Mouse (Mus musculus): ENCODE measurements around the gene 4931409K22Rik. TPM values are rescaled to one million over a fixed set of nuclear protein-coding genes. Genes with fewer than 3 reads are reported as not detected.
"Not testable (repeated sequence)": the region's sequence is repeated elsewhere in the genome, so short reads cannot be mapped to it uniquely, and the experiment has no call there.

4931409K22Rik gene
- polyA plus RNA-seq, 1 experiment from 2014 or later: 0.26 TPM

GRCm38 (mm10) chr5:24587200-24587577 is 30.6 kb upstream of the 4931409K22Rik start:
- no peaks in the 10 kb centered on the region for H3K9me3 ChIP-seq (ENCODE audit: control insufficient read depth, low read length)
- 28% methylated on average over 4 of the region's 4 CpGs for WGBS
- peak overlapping the region; percentile 64 for H3K4me3 ChIP-seq (ENCODE audit: low read length)
- no peak overlapping the region; the same call in 1 of the 2 replicates for H3K27ac ChIP-seq (ENCODE audit: low read depth, low read length)
- H3K36me3 ChIP-seq (ENCODE audit: control insufficient read depth, insufficient read depth, low read length): peaks cover 32% of the 10 kb centered on the region; the same call in 1 of the 2 replicates
- H3K9ac ChIP-seq (ENCODE audit: low read depth, low read length): peak overlapping the region; percentile 73
- H3K27me3 ChIP-seq (ENCODE audit: control insufficient read depth, insufficient read depth, low read length): no peaks in the 10 kb centered on the region
- no peak for ATAC-seq (ENCODE audit: low FRiP score, low TSS enrichment)
- H3K4me1 ChIP-seq (ENCODE audit: control insufficient read depth, insufficient read depth, low read length): peaks cover 25% of the 10 kb centered on the region
- peak overlapping the region; percentile 75 for H3K4me2 ChIP-seq (replicated peaks; ENCODE audit: low read depth, low read length)

GRCm38 (mm10) chr5:24586547-24587199 is 30.1 kb upstream of the 4931409K22Rik start, which contains the start of gene Chpf2:
Gene Chpf2 (plus strand): TSS chr5:24586741.
- H3K27ac ChIP-seq (ENCODE audit: low read depth, low read length): no peak within 1 kb of the TSS; the same call in 1 of the 2 replicates
- ATAC-seq (ENCODE audit: low FRiP score, low TSS enrichment): peak; percentile 91

GRCm38 (mm10) chr5:24586106-24586505 is 29.5 kb upstream of the 4931409K22Rik start:
- 9% methylated on average over 8 of the region's 8 CpGs for WGBS
- Histone ChIP-seq H3K9ac (ENCODE audit: low read depth, low read length) (peak overlapping the region; percentile 73), H3K36me3 (ENCODE audit: control insufficient read depth, insufficient read depth, low read length) (peaks cover 22% of the 10 kb centered on the region; the same call in 1 of the 2 replicates), H3K9me3 (ENCODE audit: control insufficient read depth, low read length) (no peaks in the 10 kb centered on the region), H3K4me3 (ENCODE audit: low read length) (peak overlapping the region; percentile 64), H3K4me1 (ENCODE audit: control insufficient read depth, insufficient read depth, low read length) (peaks cover 15% of the 10 kb centered on the region), H3K27ac (ENCODE audit: low read depth, low read length) (no peak overlapping the region), H3K27me3 (ENCODE audit: control insufficient read depth, insufficient read depth, low read length) (no peaks in the 10 kb centered on the region), H3K4me2 (replicated peaks; ENCODE audit: low read depth, low read length) (peak overlapping the region; percentile 75)
- no peak for ATAC-seq (ENCODE audit: low FRiP score, low TSS enrichment)

More at GRCm38 (mm10) chr5:24586547-24587199, 30.1 kb upstream of the 4931409K22Rik start, which contains the start of gene Chpf2:
- Histone ChIP-seq H3K9me3 (ENCODE audit: control insufficient read depth, low read length) (no peaks in the 10 kb centered on the region), H3K4me1 (ENCODE audit: control insufficient read depth, insufficient read depth, low read length) (peaks cover 20% of the 10 kb centered on the region), H3K9ac (ENCODE audit: low read depth, low read length) (peak within 1 kb of the TSS; percentile 73), H3K4me3 (ENCODE audit: low read length) (peak within 1 kb of the TSS; percentile 64), H3K36me3 (ENCODE audit: control insufficient read depth, insufficient read depth, low read length) (peaks cover 27% of the 10 kb centered on the region; the same call in 1 of the 2 replicates), H3K27me3 (ENCODE audit: control insufficient read depth, insufficient read depth, low read length) (no peaks in the 10 kb centered on the region), H3K4me2 (replicated peaks; ENCODE audit: low read depth, low read length) (peak within 1 kb of the TSS; percentile 75)
- WGBS: under 1% methylated on average over 43 of the region's 43 CpGs

- Histone ChIP-seq H3K4me3 (ENCODE audit: low read length) (peak overlapping the region; percentile 48), H3K27me3 (ENCODE audit: control insufficient read depth, insufficient read depth, low read length) (no peaks in the 10 kb centered on the region), H3K9me3 (ENCODE audit: control insufficient read depth, low read length) (no peaks in the 10 kb centered on the region), H3K4me2 (replicated peaks; ENCODE audit: low read depth, low read length) (peak overlapping the region; percentile 62), H3K36me3 (ENCODE audit: control insufficient read depth, insufficient read depth, low read length) (peaks cover 21% of the 10 kb centered on the region), H3K27ac (ENCODE audit: low read depth, low read length) (peak overlapping the region; percentile 81), H3K9ac (ENCODE audit: low read depth, low read length) (peak overlapping the region; percentile 63; the same call in 1 of the 2 replicates), H3K4me1 (ENCODE audit: control insufficient read depth, insufficient read depth, low read length) (peaks cover 12% of the 10 kb centered on the region; the same call in 1 of the 2 replicates)
- 69% methylated on average over 6 of the region's 6 CpGs for WGBS
- ATAC-seq (ENCODE audit: low FRiP score, low TSS enrichment): no peak
These were observed 21.7 kb upstream of the 4931409K22Rik start for GRCm38 (mm10) chr5:24578109-24578963.

GRCm38 (mm10) chr5:24577183-24577929 is 20.7 kb upstream of the 4931409K22Rik start, which contains the start of gene Abcf2:
Gene Abcf2 (minus strand): TSS chr5:24577467.
- ATAC-seq (ENCODE audit: low FRiP score, low TSS enrichment): peak; percentile 98
- Histone ChIP-seq H3K4me3 (ENCODE audit: low read length) (peak within 1 kb of the TSS; percentile 73), H3K9me3 (ENCODE audit: control insufficient read depth, low read length) (no peaks in the 10 kb centered on the region), H3K27me3 (ENCODE audit: control insufficient read depth, insufficient read depth, low read length) (no peaks in the 10 kb centered on the region), H3K4me2 (replicated peaks; ENCODE audit: low read depth, low read length) (peak within 1 kb of the TSS; percentile 66), H3K4me1 (ENCODE audit: control insufficient read depth, insufficient read depth, low read length) (peaks cover 12% of the 10 kb centered on the region; the same call in 1 of the 2 replicates), H3K27ac (ENCODE audit: low read depth, low read length) (peak within 1 kb of the TSS; percentile 81), H3K9ac (ENCODE audit: low read depth, low read length) (peak within 1 kb of the TSS; percentile 81), H3K36me3 (ENCODE audit: control insufficient read depth, insufficient read depth, low read length) (peaks cover 31% of the 10 kb centered on the region)
- WGBS: under 1% methylated on average over 48 of the region's 48 CpGs

GRCm38 (mm10) chr5:24576801-24577182 is 20.2 kb upstream of the 4931409K22Rik start:
- Histone ChIP-seq H3K4me1 (ENCODE audit: control insufficient read depth, insufficient read depth, low read length) (peaks cover 12% of the 10 kb centered on the region; the same call in 1 of the 2 replicates), H3K4me3 (ENCODE audit: low read length) (peak overlapping the region; percentile 73), H3K4me2 (replicated peaks; ENCODE audit: low read depth, low read length) (peak overlapping the region; percentile 66), H3K9ac (ENCODE audit: low read depth, low read length) (peak overlapping the region; percentile 81), H3K9me3 (ENCODE audit: control insufficient read depth, low read length) (no peaks in the 10 kb centered on the region), H3K36me3 (ENCODE audit: control insufficient read depth, insufficient read depth, low read length) (peaks cover 36% of the 10 kb centered on the region), H3K27me3 (ENCODE audit: control insufficient read depth, insufficient read depth, low read length) (no peaks in the 10 kb centered on the region), H3K27ac (ENCODE audit: low read depth, low read length) (peak overlapping the region; percentile 49; the same call in 1 of the 2 replicates)
- peak; percentile 28 for ATAC-seq (ENCODE audit: low FRiP score, low TSS enrichment)
- WGBS: 0% methylated on average over 32 of the region's 32 CpGs

GRCm38 (mm10) chr5:24575948-24576347 is 19.3 kb upstream of the 4931409K22Rik start:
- Histone ChIP-seq H3K27ac (ENCODE audit: low read depth, low read length) (no peak overlapping the region), H3K27me3 (ENCODE audit: control insufficient read depth, insufficient read depth, low read length) (no peaks in the 10 kb centered on the region), H3K36me3 (ENCODE audit: control insufficient read depth, insufficient read depth, low read length) (peaks cover 45% of the 10 kb centered on the region), H3K9me3 (ENCODE audit: control insufficient read depth, low read length) (no peaks in the 10 kb centered on the region), H3K4me3 (ENCODE audit: low read length) (peak overlapping the region; percentile 73; the same call in 1 of the 2 replicates), H3K4me1 (ENCODE audit: control insufficient read depth, insufficient read depth, low read length) (peaks cover 12% of the 10 kb centered on the region; the same call in 1 of the 2 replicates), H3K9ac (ENCODE audit: low read depth, low read length) (no peak overlapping the region), H3K4me2 (replicated peaks; ENCODE audit: low read depth, low read length) (peak overlapping the region; percentile 66)
- no peak for ATAC-seq (ENCODE audit: low FRiP score, low TSS enrichment)
- WGBS: 88% methylated on average over 1 of the region's 1 CpGs

GRCm38 (mm10) chr5:24555335-24555734 is 1.3 kb downstream of the 4931409K22Rik start:
- H3K27ac ChIP-seq (ENCODE audit: low read depth, low read length); H3K36me3 ChIP-seq (ENCODE audit: control insufficient read depth, insufficient read depth, low read length): not testable (repeated sequence)

More at GRCm38 (mm10) chr5:24555335-24555734, 1.3 kb downstream of the 4931409K22Rik start:
- peaks cover 14% of the 10 kb centered on the region for H3K4me1 ChIP-seq (ENCODE audit: control insufficient read depth, insufficient read depth, low read length)
- H3K4me3 ChIP-seq (ENCODE audit: low read length); H3K9me3 ChIP-seq (ENCODE audit: control insufficient read depth, low read length); ATAC-seq (ENCODE audit: low FRiP score, low TSS enrichment); H3K27me3 ChIP-seq (ENCODE audit: control insufficient read depth, insufficient read depth, low read length); H3K9ac ChIP-seq (ENCODE audit: low read depth, low read length); H3K4me2 ChIP-seq (replicated peaks; ENCODE audit: low read depth, low read length): not testable (repeated sequence)
- 92% methylated on average over 7 of the region's 7 CpGs for WGBS
